Mouse (Mus musculus) layer of hippocampus, adult 2 months (tissue): ENCODE data around the gene Slc8b1. TPM values are rescaled to one million over a fixed set of nuclear protein-coding genes. Genes with fewer than 3 reads are reported as not detected.

Source experiments
- DNase-seq, 2 experiments: peaks; one replicate each; pipeline ENCODE4 v3.0.0; 2022; ENCODE audit warnings: low spot score in 2 of 2
- H3K27ac ChIP-seq: fragments of 200-600 bp; 2 replicates; pipeline ENCODE4 v1.8.1; 2022
- H3K4me3 ChIP-seq: fragments of 200-600 bp; 2 replicates; pipeline ENCODE4 v1.8.1; 2022; ENCODE audit warnings: mild to moderate bottlenecking
- CTCF ChIP-seq: fragments of 200-600 bp; conservative IDR thresholded peaks from 2 replicates; pipeline ENCODE4 v1.8.1; 2022; ENCODE audit warnings: antibody characterized with exemption, mild to moderate bottlenecking, moderate library complexity
- long read RNA-seq, 2 experiments: library from polyadenylated mRNA; stranded (forward); transcript quantifications; one replicate each; pipeline ENCODE4 v2.0.0; 2021; ENCODE audit warnings: borderline mapping rate in 2 of 2
- total RNA-seq, 2 experiments: library from RNA; stranded (reverse); gene quantifications; 2 replicates each; pipeline ENCODE4 v1.2.3; 2021

Slc8b1 gene
- 10 to 100 TPM in 1 of 2 experiments, 1 to 10 TPM in 1; 8.7 to 12.1 TPM for total RNA-seq
- long read RNA-seq, experiment 1, partial matches to known transcripts: 1 of 16 reads
- long read RNA-seq, experiment 1, other reads (novel, unspliced or antisense): 12 of 16 reads
- long read RNA-seq, experiment 2, transcript Slc8b1-201 (16 exons, 2,898 nt): major isoform, 6 of 24 reads
- long read RNA-seq, experiment 2, partial matches to known transcripts: 2 of 24 reads
- long read RNA-seq, experiment 2, other reads (novel, unspliced or antisense): 16 of 24 reads

DNA sequence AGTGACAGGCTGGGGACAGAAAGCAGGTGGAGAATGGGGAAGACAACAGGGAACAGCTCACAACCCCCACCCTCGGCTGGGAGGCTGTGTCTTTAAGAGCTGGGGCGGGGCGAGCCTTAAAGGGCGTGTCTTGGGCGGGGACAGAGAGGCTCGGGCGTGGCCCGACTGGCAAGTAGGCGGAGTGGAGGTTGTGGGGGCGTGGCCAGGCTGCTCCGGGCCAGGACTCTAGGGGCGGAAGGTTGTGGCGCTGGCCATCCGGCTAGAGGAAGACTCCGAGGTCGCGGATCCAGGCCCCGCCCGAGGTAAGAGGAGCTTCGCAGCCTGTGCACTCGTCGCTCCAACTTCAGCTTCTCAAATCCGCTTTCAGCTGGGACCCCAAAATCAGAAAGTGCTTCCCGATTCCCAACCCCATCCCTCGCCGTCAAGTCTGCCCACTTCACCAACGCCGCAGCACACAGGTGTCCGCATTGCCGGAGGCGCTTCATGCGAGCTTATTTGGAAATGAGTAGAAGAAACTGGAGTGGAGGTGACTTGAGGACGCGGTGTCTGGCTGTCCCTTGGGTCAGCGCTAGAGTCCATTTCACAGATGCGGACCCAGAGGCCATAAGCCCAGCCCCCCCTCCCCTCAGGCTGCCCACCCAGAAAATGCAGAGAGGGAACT lies at the start of gene Slc8b1:
Gene Slc8b1 (plus strand): TSS at position 187 of the 661 bp plus-strand sequence.
- 0 out of 2 replicates have a peak, but pooled peaks have one; percentile 9 for TF ChIP-seq CTCF
- DNase-seq: peak; percentile 87 to 88
- peak within 1 kb of the TSS; percentile 87 for H3K27ac ChIP-seq

GRCm38 (mm10) chr5:120461902-120462301 lies 49.1 kb upstream of the Slc8b1 start:
- DNase-seq: no peak
- H3K27ac ChIP-seq: no peak overlapping the region
- no peak overlapping the region for H3K4me3 ChIP-seq
- TF ChIP-seq CTCF: no peak

More for the DNA sequence above, at the start of gene Slc8b1:
- H3K4me3 ChIP-seq: peak within 1 kb of the TSS; percentile 72

DNA sequence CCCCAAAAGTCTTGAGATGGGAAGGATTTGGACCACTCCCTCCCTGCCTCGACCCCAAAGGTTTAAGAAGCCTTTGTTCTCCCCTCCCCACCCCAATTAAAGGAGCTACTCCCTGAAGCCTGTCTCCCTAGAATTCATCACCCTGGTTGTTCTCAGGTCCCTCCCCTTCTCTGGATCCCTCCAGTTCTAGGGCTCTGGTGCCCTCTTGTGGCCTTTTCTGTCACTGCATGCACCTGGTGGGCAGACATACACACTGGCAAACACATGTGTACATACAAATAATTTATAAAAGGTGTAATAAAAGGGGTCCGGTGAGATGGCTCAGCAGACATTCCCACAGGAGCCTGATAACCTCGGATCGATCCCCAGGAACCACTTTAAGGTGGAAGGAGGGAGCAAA lies 46.6 kb upstream of the Slc8b1 start:
- TF ChIP-seq CTCF: peak; percentile 67
- no peak for DNase-seq
- H3K27ac ChIP-seq: no peak overlapping the region
- no peak overlapping the region for H3K4me3 ChIP-seq

DNA sequence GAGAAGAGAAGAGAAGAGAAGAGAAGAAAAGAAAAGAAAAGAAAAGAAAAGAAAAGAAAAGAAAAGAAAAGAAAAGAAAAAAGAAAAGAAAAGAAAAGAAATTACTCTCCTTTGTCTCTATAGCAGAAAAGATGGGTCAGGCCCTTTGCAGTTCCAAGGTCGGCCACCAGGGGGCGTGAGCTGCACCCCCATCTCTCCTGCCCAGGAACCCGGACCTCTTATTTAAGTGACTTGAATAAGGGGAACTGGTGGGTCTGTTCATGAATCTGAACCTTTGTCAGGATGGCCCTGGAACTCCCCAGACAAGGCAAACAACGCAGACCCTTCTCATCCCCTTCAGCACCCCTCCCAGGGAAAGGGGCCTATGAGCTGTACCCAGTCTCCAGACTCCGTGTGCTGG lies 45.9 kb upstream of the Slc8b1 start:
- TF ChIP-seq CTCF: peak; percentile 78
- Histone ChIP-seq H3K4me3 (no peak overlapping the region), H3K27ac (no peak overlapping the region)
- DNase-seq: peak in 1 of 2 experiments; percentile 49

GRCm38 (mm10) chr5:120465860-120466259 lies 45.1 kb upstream of the Slc8b1 start:
- H3K4me3 ChIP-seq: no peak overlapping the region
- no peak for DNase-seq
- no peak for TF ChIP-seq CTCF
- H3K27ac ChIP-seq: no peak overlapping the region

- TF ChIP-seq CTCF: peak; percentile 23
- no peak overlapping the region for H3K27ac ChIP-seq
- peak overlapping the region; percentile 39 for H3K4me3 ChIP-seq
- DNase-seq: no peak
These were observed 43.9 kb upstream of the Slc8b1 start for GRCm38 (mm10) chr5:120467026-120467425.

GRCm38 (mm10) chr5:120468336-120468735 lies 42.6 kb upstream of the Slc8b1 start:
- H3K4me3 ChIP-seq: no peak overlapping the region
- TF ChIP-seq CTCF: no peak

DNA sequence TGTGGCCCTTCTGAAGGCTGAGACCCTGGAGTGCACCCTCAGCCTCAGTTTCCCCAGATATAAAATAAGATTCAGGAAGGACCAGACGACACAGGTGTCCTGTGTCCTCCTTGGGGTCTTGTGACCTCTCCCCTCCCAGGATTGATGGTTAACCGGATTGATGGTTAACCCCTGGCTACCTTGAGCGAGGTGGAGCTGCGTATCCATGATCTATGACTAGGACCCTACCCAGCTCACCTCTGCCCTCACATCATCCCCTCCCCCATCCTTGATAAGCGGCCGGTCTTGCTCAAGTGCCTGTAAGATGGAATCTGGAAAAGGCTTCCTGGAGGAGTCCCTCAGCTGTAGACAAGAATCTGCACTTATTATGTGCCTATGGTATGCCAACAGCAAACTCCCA lies 42.1 kb upstream of the Slc8b1 start:
- DNase-seq: no peak
- no peak for TF ChIP-seq CTCF
- Histone ChIP-seq H3K4me3 (no peak overlapping the region), H3K27ac (no peak overlapping the region)

More at GRCm38 (mm10) chr5:120468336-120468735, 42.6 kb upstream of the Slc8b1 start:
- no peak overlapping the region for H3K27ac ChIP-seq
- DNase-seq: no peak

- DNase-seq: no peak
- H3K4me3 ChIP-seq: no peak overlapping the region
- TF ChIP-seq CTCF: no peak
- no peak overlapping the region for H3K27ac ChIP-seq
These were observed 39.4 kb upstream of the Slc8b1 start for GRCm38 (mm10) chr5:120471538-120471937.

DNA sequence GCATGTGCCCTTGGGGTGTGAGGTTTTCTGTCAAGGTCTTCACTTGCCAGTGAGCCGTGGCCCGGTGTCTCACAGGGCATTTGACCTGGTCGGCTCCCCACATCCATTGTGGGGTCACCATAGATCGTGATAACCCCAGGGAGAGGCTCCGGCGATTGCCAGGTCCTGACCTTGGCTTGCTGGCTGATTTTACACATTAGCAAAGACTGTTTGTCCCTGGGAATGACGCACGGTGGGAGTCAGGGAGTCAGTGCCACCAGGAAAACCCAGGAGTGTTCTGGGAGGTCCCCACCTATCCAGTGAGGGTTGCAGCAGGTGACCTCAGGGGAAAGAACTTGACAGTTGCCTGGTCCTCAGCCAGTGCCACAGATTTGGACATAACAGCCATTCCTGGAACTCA lies 38.2 kb upstream of the Slc8b1 start, which contains the start of gene Sdsl:
Gene Sdsl (minus strand): TSS at position 41 of the 400 bp plus-strand sequence.
- DNase-seq: no peak
- TF ChIP-seq CTCF: no peak

DNA sequence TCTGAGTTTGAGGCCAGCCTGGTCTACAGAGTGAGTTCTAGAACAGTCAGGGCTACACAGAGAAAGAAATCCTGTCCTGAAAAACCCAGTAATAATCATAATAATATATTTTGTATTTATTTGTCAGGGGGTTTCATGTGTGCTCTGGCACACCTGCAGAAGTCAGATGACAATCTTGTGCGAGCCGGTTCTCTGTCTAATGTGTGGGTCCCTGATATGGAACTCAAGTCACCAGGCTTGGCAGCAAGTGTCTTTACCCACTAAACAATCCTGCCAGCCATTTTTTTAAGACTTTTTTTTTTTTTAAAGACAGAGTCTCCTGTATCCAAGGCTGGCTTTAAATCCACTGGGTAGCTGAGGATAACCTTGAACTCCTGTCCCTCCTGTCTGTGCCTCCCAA lies 37.6 kb upstream of the Slc8b1 start:
- no peak overlapping the region for H3K4me3 ChIP-seq
- no peak overlapping the region for H3K27ac ChIP-seq
- no peak for DNase-seq
- no peak for TF ChIP-seq CTCF

More for the DNA sequence above, 38.2 kb upstream of the Slc8b1 start, which contains the start of gene Sdsl:
- Histone ChIP-seq H3K27ac (no peak within 1 kb of the TSS), H3K4me3 (no peak within 1 kb of the TSS)

DNA sequence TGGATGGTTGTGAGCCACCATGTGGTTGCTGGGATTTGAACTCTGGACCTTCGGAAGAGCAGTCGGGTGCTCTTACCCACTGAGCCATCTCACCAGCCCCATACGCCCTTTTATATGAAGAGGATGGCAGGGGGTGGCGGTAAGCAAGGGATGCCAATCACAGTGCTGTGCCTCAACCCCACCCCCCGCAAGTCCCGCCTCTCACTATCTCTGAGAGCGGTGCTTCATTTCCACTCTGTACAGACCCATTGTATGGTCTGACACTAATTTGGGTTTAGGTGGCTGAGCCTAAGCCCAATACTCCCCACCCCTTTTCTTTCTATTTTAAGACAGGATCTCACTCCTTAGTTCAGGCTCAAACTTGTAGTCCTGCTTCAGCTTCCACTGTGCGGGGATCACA lies 35.1 kb upstream of the Slc8b1 start:
- no peak for TF ChIP-seq CTCF
- no peak for DNase-seq

GRCm38 (mm10) chr5:120476296-120476695 lies 34.7 kb upstream of the Slc8b1 start, which contains the start of gene Sds:
TSS of gene Sds (plus strand) at chr5:120476526.
- Histone ChIP-seq H3K4me3 (no peak within 1 kb of the TSS), H3K27ac (no peak within 1 kb of the TSS)
- no peak for DNase-seq
- TF ChIP-seq CTCF: no peak

More for the DNA sequence above, 35.1 kb upstream of the Slc8b1 start:
- no peak overlapping the region for H3K27ac ChIP-seq
- no peak overlapping the region for H3K4me3 ChIP-seq
